Mouse (Mus musculus): Measurements from ENCODE around the gene Copz1. TPM values are rescaled to one million over a fixed set of nuclear protein-coding genes. Genes with fewer than 3 reads are reported as not detected.

The Copz1 gene
- total RNA-seq, 1 experiment from 2014 or later = 48.1 TPM

DNA sequence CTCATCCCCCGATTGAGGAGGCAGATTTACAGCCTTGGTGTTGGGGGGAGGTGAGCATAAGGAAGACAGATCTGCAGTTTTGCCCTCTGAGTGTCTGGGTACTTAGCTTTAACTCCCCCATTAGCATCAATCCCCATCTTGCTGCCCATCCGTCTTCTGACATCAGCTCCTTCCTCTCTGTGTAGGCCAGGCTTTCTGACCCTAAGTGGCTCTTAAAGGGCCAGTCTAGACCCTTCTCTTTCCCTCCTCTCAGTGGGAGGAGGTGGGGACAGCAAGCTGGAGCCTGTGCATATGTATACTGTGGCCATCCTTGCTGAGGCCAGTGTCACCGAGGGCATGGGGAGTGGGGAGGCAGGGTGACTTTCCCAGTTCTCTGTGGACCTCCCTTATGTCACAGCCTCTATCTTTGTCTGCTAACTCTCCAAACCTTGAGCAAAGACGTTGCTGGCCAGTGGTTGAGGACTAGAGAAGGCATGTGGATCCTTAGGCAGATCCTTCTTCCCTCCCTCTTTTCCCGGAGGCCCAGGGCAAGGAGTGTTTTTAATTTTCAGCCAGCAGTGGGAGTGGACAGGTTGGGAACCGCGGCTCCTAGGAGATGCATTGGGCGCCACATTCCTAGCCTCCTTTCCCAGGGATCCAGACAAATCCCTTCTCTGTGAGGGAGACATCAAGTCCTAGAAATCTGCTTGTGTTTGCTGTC is 31.6 kb downstream of the Copz1 start:
- no peak for ATAC-seq (ENCODE audit: extremely low read depth, insufficient number of reproducible peaks, low FRiP score, poor library complexity, severe bottlenecking)

DNA sequence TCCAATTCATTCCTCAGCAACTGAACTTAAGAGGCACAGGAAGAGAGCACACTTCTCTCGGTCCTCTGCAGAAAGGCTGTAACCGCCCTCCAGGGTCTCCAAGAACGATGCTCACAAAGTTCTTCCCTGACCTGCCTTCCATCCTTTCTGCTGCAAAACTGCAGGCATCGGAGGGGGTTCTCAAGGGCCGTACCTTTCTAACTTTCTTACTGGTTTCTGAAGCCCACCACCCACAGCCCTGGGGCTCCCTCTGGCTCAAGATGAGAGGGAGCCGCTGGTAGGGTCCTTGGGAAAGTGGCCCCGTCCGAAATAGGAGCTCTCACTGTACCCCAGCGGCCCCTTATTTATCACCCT is 32.1 kb downstream of the Copz1 start:
- no peak for ATAC-seq (ENCODE audit: extremely low read depth, insufficient number of reproducible peaks, low FRiP score, poor library complexity, severe bottlenecking)

- peak; percentile 84 for ATAC-seq (ENCODE audit: extremely low read depth, insufficient number of reproducible peaks, low FRiP score, poor library complexity, severe bottlenecking)
These were observed 32.7 kb downstream of the Copz1 start for GRCm38 (mm10) chr15:103305070-103305678.

GRCm38 (mm10) chr15:103305792-103306645 is 33.5 kb downstream of the Copz1 start:
- ATAC-seq (ENCODE audit: extremely low read depth, insufficient number of reproducible peaks, low FRiP score, poor library complexity, severe bottlenecking) = no peak

DNA sequence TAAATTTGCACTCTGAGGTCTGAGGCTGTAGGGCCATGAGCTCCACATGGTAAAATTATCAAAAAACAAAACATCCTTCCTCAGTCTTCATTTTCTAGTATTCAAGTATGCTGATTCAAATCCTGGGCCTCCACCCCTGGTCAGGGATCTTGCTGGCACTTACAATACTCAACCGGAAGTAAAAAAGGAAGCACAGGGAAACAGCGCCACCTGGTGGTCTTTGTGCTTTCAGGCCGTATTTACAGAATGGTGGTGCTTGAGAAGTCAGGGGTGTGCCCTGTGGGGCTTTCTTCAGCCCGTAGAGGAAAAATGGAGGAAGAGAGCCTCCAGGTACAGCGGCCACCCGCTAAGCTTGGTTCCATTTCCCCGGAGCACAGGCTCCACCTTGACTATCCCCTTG is 34.6 kb downstream of the Copz1 start:
- ATAC-seq (ENCODE audit: extremely low read depth, insufficient number of reproducible peaks, low FRiP score, poor library complexity, severe bottlenecking) = peak; percentile 70

GRCm38 (mm10) chr15:103308056-103308875 is 35.8 kb downstream of the Copz1 start:
- ATAC-seq (ENCODE audit: extremely low read depth, insufficient number of reproducible peaks, low FRiP score, poor library complexity, severe bottlenecking) = no peak

- ATAC-seq (ENCODE audit: extremely low read depth, insufficient number of reproducible peaks, low FRiP score, poor library complexity, severe bottlenecking) = no peak
These were observed 36.5 kb downstream of the Copz1 start for GRCm38 (mm10) chr15:103308876-103309580.

GRCm38 (mm10) chr15:103310365-103310910 is 37.9 kb downstream of the Copz1 start, which contains the start of gene Gpr84:
Gene Gpr84, minus strand, starts transcription at chr15:103310612.
- no peak for ATAC-seq (ENCODE audit: extremely low read depth, insufficient number of reproducible peaks, low FRiP score, poor library complexity, severe bottlenecking)

- peak; percentile 52 for ATAC-seq (ENCODE audit: extremely low read depth, insufficient number of reproducible peaks, low FRiP score, poor library complexity, severe bottlenecking)
These were observed 41.1 kb downstream of the Copz1 start for GRCm38 (mm10) chr15:103313495-103314095.

DNA sequence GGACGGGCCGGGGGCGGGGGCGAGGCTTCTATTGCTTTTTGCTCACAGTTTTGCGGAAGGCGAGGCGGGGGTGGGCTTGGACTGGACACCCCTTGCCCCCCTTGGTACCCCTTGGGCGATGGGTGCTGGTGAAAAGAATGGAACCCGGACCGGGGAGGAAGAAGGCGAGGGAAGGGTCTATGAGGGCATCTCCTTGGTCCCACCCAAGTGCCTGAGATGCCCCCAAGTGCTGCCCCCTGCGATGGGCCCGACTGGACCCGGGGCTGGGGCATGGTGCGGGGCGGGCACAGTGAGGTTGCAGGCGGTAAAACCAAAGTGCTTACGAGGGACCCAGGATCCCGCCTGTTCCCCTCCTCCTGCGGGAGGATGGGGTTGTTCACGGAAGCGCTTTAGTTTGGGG is 41.7 kb downstream of the Copz1 start:
- ATAC-seq (ENCODE audit: extremely low read depth, insufficient number of reproducible peaks, low FRiP score, poor library complexity, severe bottlenecking) = no peak

GRCm38 (mm10) chr15:103315011-103315502 is 42.5 kb downstream of the Copz1 start:
- ATAC-seq (ENCODE audit: extremely low read depth, insufficient number of reproducible peaks, low FRiP score, poor library complexity, severe bottlenecking) = no peak

- no peak for ATAC-seq (ENCODE audit: extremely low read depth, insufficient number of reproducible peaks, low FRiP score, poor library complexity, severe bottlenecking)
These were observed 43.7 kb downstream of the Copz1 start for GRCm38 (mm10) chr15:103315979-103316776.

DNA sequence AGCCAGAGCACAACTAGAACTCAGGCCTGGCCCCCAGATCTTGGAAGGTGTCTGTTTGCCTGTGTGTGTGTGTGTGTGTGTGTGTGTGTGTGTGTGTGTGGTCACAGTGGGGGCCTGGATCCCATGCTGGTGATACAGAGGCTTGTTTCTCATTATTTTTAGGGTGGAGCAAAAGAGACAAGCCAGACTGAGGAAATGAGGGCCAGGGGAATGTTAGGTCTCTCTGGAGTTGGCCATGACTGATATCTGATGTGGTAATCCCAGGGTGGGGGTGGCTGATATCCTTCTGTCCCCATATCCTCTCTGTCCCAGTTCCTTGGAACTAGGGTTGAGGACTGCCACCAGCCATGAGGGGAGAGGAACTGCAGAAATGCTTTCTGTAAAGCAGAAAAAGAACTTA is 44.6 kb downstream of the Copz1 start:
- ATAC-seq (ENCODE audit: extremely low read depth, insufficient number of reproducible peaks, low FRiP score, poor library complexity, severe bottlenecking) = no peak

DNA sequence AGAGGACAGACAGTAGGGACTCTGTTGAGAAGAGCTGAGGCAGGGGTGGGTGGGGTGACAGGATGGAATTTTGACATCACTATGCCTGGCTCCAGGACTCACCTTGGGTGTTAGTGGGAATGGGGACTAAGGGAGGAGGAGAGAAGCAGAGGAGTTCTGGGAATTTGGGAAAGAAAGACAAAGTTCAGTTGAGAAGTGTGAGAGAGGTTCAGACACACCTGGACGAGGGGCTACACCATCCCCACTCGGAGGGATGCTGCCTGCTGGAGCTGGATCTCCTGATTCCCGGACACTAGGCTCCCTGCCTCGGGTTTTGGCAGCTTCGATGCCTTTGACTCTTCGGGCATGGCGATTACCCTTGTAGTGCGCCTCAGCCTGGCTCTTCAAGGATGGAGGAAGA is 45.2 kb downstream of the Copz1 start:
- no peak for ATAC-seq (ENCODE audit: extremely low read depth, insufficient number of reproducible peaks, low FRiP score, poor library complexity, severe bottlenecking)

- ATAC-seq (ENCODE audit: extremely low read depth, insufficient number of reproducible peaks, low FRiP score, poor library complexity, severe bottlenecking) = no peak
These were observed 45.8 kb downstream of the Copz1 start for GRCm38 (mm10) chr15:103318201-103318816.

DNA sequence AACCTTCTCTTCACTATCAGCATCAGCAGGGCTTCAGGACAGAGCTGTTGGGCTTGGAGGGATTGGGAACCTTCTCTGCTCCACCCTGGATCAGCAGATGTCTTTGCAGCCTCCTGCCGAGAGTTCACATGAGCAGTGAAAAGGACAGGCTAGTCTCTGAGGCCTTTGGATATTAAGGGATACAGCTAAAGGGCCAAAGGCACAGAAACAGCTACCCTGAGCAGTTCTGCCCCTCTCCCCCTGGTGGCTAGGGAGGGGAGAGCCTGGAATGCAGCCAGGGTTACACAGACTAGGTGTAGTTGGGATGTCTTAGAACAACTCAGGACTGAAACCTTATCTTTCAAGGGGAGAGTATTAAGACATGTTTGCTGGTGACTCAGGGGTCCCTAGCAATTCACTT is 48.6 kb downstream of the Copz1 start:
- no peak for ATAC-seq (ENCODE audit: extremely low read depth, insufficient number of reproducible peaks, low FRiP score, poor library complexity, severe bottlenecking)

DNA sequence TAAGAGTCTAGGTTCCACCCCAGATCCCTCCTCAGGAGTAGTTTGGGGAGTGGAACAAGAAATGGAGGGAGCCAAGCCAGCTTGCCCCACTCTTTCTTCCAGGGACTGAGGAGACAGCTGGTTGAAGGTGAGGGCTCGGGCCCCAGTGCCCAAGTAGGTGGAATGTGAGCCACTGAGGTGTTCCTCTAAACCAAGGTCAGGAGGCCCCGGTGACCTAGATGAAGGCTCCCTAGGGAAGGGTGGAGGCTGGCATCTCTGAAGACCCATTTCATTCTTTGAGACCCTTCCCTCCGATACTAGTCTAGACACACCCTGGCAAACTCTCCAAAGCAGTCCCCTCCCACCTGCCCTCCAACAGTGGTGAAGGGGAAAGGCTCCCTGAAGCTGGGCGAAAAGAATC is 49.9 kb downstream of the Copz1 start:
- no peak for ATAC-seq (ENCODE audit: extremely low read depth, insufficient number of reproducible peaks, low FRiP score, poor library complexity, severe bottlenecking)

Measured in neutrophil, adult 5-6 weeks (primary cell).